Mouse (Mus musculus) lung, embryonic 15.5 days (tissue): Measurements from ENCODE around the gene Asb11. TPM values are rescaled to one million over a fixed set of nuclear protein-coding genes. Genes with fewer than 3 reads are reported as not detected.

Source experiments
- ATAC-seq: fragments of 200-750 bp; cut with Nextera tagmentation; 2 replicates; pipeline ENCODE4 v1.8.0; 2017; ENCODE audit warnings: moderate number of reproducible peaks, borderline replicate concordance; ENCODE audit not compliant: low FRiP score, low TSS enrichment; ENCODE audit errors: extremely low read depth
- H3K27ac ChIP-seq: fragments of 300-500 bp; sonication (generic); 2 replicates; pipeline ENCODE4 v1.5.1; 2015; ENCODE audit warnings: moderate library complexity, mild to moderate bottlenecking, inconsistent platforms
- H3K27me3 ChIP-seq: fragments of 300-500 bp; sonication (generic); 2 replicates; pipeline ENCODE4 v1.6.1; 2015; ENCODE audit warnings: inconsistent platforms
- H3K36me3 ChIP-seq: fragments of 300-500 bp; sonication (generic); 2 replicates; pipeline ENCODE4 v1.6.1; 2015; ENCODE audit warnings: inconsistent platforms
- H3K4me1 ChIP-seq: fragments of 300-500 bp; sonication (generic); 2 replicates; pipeline ENCODE4 v1.6.1; 2015; ENCODE audit warnings: inconsistent platforms
- H3K4me2 ChIP-seq: fragments of 300-500 bp; sonication (generic); 2 replicates; pipeline ENCODE4 v1.6.1; 2015; ENCODE audit warnings: inconsistent platforms, mild to moderate bottlenecking, moderate library complexity
- H3K4me3 ChIP-seq: fragments of 300-500 bp; sonication (generic); 2 replicates; pipeline ENCODE4 v1.5.1; 2015; ENCODE audit warnings: mild to moderate bottlenecking, inconsistent platforms
- H3K9ac ChIP-seq: fragments of 300-500 bp; sonication (generic); 2 replicates; pipeline ENCODE4 v1.6.1; 2015; ENCODE audit warnings: inconsistent platforms
- H3K9me3 ChIP-seq: fragments of 300-500 bp; sonication (generic); 2 replicates; pipeline ENCODE4 v1.6.1; 2016; ENCODE audit warnings: inconsistent platforms
- WGBS: fragments of 180-500 bp; shearing (Covaris S2); methylation state at CpG from one replicate; pipeline ENCODE4 v1.1.7; 2015; 5-methylcytosine and 5-hydroxymethylcytosine counted together
- polyA plus RNA-seq: library from polyadenylated mRNA; unstranded; fragments of >200 nt; fragmentation: Nextera tagmentation; extraction: Ambion mirVana; gene quantifications from 2 replicates; pipeline ENCODE4 v1.2.1, GENCODE M21; 2015

Gene Asb11
- polyA plus RNA-seq, 1 experiment from 2014 or later, result 0.65 TPM

DNA sequence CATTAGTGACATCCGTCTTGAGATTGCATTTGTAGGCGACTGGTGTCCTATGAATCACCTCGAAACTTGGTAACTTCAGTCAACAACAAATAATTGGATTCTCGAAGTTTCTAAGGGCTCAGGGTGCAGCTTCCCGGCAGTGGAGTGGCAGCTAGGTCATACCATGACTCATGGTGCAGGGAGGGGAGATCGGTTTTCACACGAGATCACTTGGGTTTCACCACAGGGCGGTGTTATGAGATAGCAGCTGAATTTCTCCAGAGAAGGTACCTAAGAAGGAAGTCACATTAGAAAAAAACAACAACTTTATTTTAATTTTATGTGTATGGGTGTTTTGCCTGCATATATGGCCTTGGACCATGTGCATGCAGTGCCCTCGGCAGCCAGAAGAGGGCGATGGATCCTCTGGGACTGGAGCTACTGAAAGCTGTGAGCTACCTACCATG, 9.3 kb downstream of the Asb11 start:
- H3K4me1 ChIP-seq, result no peaks in the 10 kb centered on the region
- no peaks in the 10 kb centered on the region for H3K36me3 ChIP-seq
- no peak overlapping the region for H3K4me2 ChIP-seq
- no peak overlapping the region for H3K9ac ChIP-seq
- no peaks in the 10 kb centered on the region for H3K27me3 ChIP-seq
- H3K4me3 ChIP-seq, result no peak overlapping the region
- WGBS, result 66% methylated on average over 10 of the region's 10 CpGs
- no peaks in the 10 kb centered on the region for H3K9me3 ChIP-seq
- H3K27ac ChIP-seq, result no peak overlapping the region
- ATAC-seq, result no peak

DNA sequence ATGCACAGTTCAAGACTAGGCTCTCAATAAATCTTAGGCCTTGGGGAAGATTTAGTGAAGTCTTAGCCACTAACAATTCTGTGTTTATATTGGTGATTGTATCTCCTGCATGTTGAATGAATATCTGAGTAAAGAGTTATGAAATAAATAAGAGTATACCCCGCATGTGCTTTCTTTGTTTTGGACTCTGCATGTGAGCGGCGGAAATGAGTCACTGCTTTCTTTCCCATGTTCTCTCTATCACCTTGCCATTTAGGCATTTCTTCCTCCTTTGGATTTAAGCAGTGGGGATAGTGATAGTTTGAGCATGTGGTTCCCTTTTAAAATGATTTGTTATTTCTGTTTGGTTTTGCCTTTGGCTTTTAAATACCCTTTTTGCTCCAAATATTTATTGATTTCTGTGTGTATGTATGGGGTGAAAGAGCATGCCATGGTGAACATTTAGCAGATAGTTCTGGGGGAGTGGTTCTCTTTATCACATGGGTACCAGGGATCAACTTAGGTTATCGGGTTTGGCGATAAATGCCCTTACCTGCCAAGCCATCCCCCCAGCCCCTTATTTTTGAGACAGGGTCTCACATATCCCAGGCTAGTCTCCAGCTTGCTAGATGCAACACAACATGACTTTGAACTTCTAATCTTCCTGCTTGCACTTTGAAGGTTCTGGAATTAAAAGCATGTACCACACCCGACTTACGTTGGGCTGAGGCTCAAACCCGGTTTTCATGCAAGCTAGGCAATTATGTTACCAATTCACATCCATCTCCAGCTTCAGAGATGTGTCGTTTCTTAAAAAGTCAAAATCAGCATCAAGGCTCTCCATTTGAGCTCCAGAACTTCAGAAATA, 10.3 kb downstream of the Asb11 start:
- no peaks in the 10 kb centered on the region for H3K27me3 ChIP-seq
- 83% methylated on average over 9 of the region's 9 CpGs for WGBS

DNA sequence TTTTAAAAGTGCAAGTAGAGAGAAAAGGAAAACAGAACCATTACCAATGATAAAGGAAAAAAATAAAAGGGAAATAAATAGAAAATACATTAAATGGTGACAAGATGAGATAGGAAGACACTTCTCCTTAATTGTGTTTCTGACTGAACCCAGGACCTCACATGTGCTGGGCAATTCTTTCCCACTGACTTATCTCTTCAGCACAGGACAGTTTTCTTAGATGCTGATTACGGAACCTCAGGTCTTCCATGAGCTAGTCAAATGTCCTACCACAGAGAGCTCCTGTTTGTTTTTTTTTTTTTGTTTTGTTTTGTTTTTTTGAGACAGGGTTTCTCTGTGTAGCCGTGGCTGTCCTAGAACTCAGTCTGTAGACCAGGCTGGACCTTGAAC, 10.9 kb downstream of the Asb11 start:
- Histone ChIP-seq H3K9me3 (no peaks in the 10 kb centered on the region), H3K36me3 (no peaks in the 10 kb centered on the region), H3K27me3 (no peaks in the 10 kb centered on the region), H3K9ac (no peak overlapping the region), H3K4me3 (no peak overlapping the region), H3K4me1 (no peaks in the 10 kb centered on the region), H3K4me2 (no peak overlapping the region), H3K27ac (no peak overlapping the region)
- WGBS, result 79% methylated on average over 2 of the region's 2 CpGs
- ATAC-seq, result no peak

More for the DNA sequence above, 10.3 kb downstream of the Asb11 start:
- H3K4me3 ChIP-seq, result no peak overlapping the region
- no peaks in the 10 kb centered on the region for H3K9me3 ChIP-seq
- no peaks in the 10 kb centered on the region for H3K4me1 ChIP-seq
- H3K9ac ChIP-seq, result no peak overlapping the region
- H3K36me3 ChIP-seq, result no peaks in the 10 kb centered on the region
- ATAC-seq, result no peak
- no peak overlapping the region for H3K4me2 ChIP-seq
- no peak overlapping the region for H3K27ac ChIP-seq

DNA sequence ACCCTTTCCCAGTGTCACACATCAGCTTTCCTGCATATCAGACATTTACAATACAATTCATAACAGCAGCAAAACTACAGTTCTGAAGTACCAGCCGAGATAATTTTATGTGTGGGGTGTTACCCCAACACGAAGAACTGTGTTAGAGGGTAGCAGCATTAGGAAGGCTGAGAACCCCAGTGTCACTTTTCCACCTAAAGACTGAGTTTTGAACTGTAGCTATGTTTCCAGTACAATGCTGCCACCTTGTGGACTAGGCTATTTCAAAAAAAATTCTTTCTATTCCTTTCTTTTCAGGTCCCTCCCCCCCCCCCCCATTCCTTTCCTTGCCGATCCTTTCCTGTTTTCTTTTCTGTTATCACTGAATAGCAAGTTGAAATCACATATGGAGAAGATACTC, 12.4 kb downstream of the Asb11 start:
- Histone ChIP-seq H3K4me2 (no peak overlapping the region), H3K36me3 (no peaks in the 10 kb centered on the region), H3K9me3 (no peaks in the 10 kb centered on the region), H3K9ac (no peak overlapping the region), H3K27ac (no peak overlapping the region), H3K4me1 (no peaks in the 10 kb centered on the region), H3K4me3 (no peak overlapping the region), H3K27me3 (no peaks in the 10 kb centered on the region)
- 28% methylated on average over 3 of the region's 3 CpGs for WGBS
- no peak for ATAC-seq

GRCm38 (mm10) chrX:164459205-164459878, 22.5 kb downstream of the Asb11 start:
- no peaks in the 10 kb centered on the region for H3K9me3 ChIP-seq
- H3K4me1 ChIP-seq, result no peaks in the 10 kb centered on the region
- no peak overlapping the region for H3K27ac ChIP-seq
- no peak overlapping the region for H3K4me3 ChIP-seq
- no peak overlapping the region for H3K4me2 ChIP-seq
- H3K27me3 ChIP-seq, result no peaks in the 10 kb centered on the region
- no peak overlapping the region for H3K9ac ChIP-seq
- H3K36me3 ChIP-seq, result no peaks in the 10 kb centered on the region
- no peak for ATAC-seq
- WGBS, result 63% methylated on average over 6 of the region's 6 CpGs

GRCm38 (mm10) chrX:164502258-164502657, 65.5 kb downstream of the Asb11 start:
- Histone ChIP-seq H3K27ac (no peak overlapping the region), H3K4me1 (no peaks in the 10 kb centered on the region), H3K9ac (no peak overlapping the region), H3K27me3 (0 out of 2 replicates have a peak, but pooled peaks cover 4% of the 10 kb centered on the region), H3K36me3 (no peaks in the 10 kb centered on the region), H3K4me3 (no peak overlapping the region), H3K9me3 (no peaks in the 10 kb centered on the region), H3K4me2 (no peak overlapping the region)
- WGBS, result 57% methylated on average over 2 of the region's 2 CpGs
- no peak for ATAC-seq

DNA sequence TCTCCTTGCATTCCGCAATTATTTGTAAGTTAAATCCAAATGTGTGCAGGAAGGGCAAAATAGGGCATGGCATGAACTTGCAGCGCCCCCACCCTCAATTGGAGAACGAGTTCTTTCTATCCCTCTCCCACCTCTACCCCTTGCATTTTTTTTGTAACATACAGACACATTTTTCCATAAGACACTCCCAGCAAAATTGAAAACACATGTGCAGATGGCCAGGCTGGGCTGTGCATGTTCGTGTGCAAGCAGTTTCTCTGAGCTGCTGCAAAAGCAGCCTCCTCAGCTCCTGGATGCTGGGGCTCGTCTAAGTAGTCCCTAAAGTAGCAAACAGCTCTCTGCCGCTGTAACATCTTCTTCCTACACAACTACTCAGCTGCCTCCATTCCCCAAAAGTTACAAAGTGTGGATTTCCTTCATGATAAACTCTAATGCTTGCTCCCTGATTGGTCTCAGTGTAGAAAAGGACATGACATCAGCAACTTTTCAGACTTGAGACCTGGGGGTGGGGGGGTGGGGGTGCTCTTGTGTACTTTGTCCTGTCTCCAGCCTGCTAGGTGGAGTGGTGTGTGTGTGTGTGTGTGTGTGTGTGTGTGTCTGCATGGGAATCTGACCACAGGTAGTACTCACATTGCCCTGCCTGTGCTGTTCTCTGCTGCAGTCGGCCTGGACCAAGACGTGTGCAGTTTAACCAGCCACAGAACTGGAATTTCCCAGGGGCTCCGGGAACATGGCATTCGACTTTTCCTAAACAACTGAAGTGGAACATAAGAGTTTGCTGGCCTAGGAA, 69.1 kb downstream of the Asb11 start, which contains the start of gene Asb9:
Gene Asb9 (plus strand): TSS at position 619 of the 790 bp plus-strand sequence.
- Histone ChIP-seq H3K4me1 (no peaks in the 10 kb centered on the region), H3K4me3 (no peak within 1 kb of the TSS), H3K27ac (no peak within 1 kb of the TSS), H3K27me3 (0 out of 2 replicates have a peak, but pooled peaks cover 4% of the 10 kb centered on the region), H3K9me3 (no peaks in the 10 kb centered on the region), H3K4me2 (no peak within 1 kb of the TSS), H3K36me3 (no peaks in the 10 kb centered on the region), H3K9ac (no peak within 1 kb of the TSS)
- 59% methylated on average over 10 of the region's 10 CpGs for WGBS
- ATAC-seq, result no peak

GRCm38 (mm10) chrX:164507068-164507467, 70.3 kb downstream of the Asb11 start:
- no peak overlapping the region for H3K4me2 ChIP-seq
- H3K27me3 ChIP-seq, result peaks cover 4% of the 10 kb centered on the region; the same call in 1 of the 2 replicates

GRCm38 (mm10) chrX:164508728-164509127, 71.9 kb downstream of the Asb11 start:
- H3K9ac ChIP-seq, result no peak overlapping the region
- WGBS, result 31% methylated on average over 3 of the region's 3 CpGs
- no peak overlapping the region for H3K4me3 ChIP-seq
- H3K9me3 ChIP-seq, result no peaks in the 10 kb centered on the region
- H3K27me3 ChIP-seq, result peaks cover 4% of the 10 kb centered on the region; the same call in 1 of the 2 replicates
- no peaks in the 10 kb centered on the region for H3K4me1 ChIP-seq
- ATAC-seq, result peak; percentile 67; the same call in 1 of the 2 replicates
- no peak overlapping the region for H3K27ac ChIP-seq
- no peaks in the 10 kb centered on the region for H3K36me3 ChIP-seq
- no peak overlapping the region for H3K4me2 ChIP-seq

More at GRCm38 (mm10) chrX:164507068-164507467, 70.3 kb downstream of the Asb11 start:
- Histone ChIP-seq H3K9ac (no peak overlapping the region), H3K4me3 (no peak overlapping the region), H3K36me3 (no peaks in the 10 kb centered on the region), H3K9me3 (no peaks in the 10 kb centered on the region), H3K4me1 (no peaks in the 10 kb centered on the region), H3K27ac (no peak overlapping the region)
- no peak for ATAC-seq
- 82% methylated on average over 4 of the region's 4 CpGs for WGBS
